Mouse (Mus musculus) adrenal gland, postnatal 25 days (tissue): ENCODE measurements at regions not wholly inside any gene's neighbourhood (a gene's known extent, or its start where the extent isn't known, plus 50 kb on each side); places are given as distances from the start of the nearest gene placed in this dataset.

Experiments used
- DNase-seq: peaks from one replicate; pipeline ENCODE4 v3.0.0; 2021; ENCODE audit warnings: mixed read lengths

GRCm38 (mm10) chr19:20035223-20035622 lies 355.5 kb downstream of the Anxa1 start:
- no peak for DNase-seq

DNA sequence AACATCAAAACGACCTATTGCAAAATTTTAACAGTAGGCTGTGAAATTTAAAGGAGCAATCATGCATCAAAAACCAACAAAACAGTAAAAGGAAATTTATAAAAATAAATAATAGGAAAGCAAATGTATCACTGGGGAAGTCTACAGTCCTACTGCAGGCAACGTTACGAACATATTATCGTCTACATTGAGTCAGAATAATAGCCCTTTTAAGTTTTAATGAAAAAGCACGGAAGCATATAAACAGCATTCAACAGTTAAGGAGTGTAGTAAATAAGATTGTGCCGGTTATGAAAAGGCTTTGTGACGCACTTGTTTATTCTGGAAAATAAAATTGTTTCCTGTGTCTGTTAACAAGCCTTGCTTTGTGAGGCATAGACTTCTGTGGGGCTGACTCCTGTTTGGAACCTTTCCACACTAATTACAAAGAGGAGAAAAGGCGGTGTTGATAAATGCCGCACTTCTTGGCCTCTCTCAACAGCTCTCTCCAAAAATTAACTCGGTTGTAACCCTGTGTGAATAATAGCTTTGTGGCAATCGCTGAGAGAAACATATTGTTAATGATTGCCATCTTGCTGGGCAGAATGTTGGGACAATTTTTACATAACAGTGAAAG lies 363.0 kb downstream of the Anxa1 start:
- no peak for DNase-seq

DNA sequence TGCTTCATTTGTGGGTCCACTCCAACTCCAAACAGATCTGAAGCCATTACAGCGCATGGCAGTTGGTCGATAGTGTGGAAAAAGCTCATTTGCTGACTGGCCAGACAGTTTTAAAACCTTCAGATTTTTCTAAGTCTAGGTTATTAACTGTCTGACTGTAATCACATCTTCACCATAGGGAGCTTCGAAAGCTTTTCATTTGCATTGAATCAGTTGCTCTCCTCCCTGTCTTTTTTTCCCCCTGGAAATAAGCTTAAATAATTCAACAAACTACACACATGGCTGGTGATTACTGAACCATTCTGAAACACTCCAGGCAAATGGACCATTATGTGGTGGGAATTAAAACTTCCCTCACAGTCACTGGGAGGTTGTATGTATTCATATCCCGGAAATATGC lies 376.6 kb downstream of the Anxa1 start:
- DNase-seq: no peak

GRCm38 (mm10) chr19:20009801-20010441 lies 380.8 kb downstream of the Anxa1 start:
- DNase-seq: no peak

DNA sequence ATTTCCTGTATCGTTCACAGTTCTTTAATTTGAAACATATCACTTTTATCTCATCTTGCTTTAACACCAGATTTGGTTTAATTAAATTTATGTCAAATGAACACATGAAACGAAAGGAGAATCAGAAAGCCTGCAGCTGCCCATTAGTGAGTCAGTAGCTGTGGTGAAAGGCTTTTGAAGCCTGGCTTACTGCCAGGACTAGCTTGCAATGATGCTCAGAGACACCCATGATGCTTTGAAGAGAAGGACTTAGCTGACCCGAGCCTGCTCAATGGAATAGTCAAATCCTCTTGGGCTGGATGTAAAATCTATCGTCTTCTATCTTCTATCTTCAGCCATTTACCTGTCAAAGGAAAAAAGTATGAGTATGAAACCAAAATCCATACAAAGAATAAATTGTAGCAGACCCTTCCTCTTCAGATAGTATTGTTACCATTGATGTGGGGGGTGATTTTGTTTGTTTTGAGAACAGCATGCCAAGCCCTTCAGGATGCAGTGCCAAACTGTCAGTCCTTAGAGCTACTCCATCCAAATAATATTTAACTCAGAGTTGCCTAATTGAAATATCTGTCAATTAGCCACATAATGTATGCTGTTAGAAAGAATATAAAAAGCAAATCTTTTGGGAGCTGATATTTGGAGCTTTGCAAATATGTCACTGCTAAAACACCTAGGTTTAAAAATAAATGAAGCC lies 384.7 kb downstream of the Anxa1 start:
- no peak for DNase-seq

DNA sequence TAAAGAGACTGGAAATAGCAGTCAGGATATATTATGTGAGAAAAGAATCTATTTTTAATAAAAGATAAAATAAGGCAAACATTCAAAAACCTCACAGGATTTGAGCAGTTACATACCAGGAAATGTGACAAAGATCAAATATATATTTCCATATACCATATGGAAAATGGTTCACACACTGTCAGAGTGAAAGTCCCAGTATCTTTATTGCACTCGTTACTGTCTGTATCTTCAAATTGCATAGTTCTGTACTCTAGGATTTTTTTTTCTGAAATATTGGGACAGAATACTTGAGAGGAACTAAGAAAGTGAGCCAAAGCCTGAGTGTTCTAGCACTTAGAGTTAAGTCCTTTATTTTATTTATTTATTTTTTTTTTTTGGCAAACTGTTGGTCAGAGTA lies 403.5 kb downstream of the Anxa1 start:
- no peak for DNase-seq

DNA sequence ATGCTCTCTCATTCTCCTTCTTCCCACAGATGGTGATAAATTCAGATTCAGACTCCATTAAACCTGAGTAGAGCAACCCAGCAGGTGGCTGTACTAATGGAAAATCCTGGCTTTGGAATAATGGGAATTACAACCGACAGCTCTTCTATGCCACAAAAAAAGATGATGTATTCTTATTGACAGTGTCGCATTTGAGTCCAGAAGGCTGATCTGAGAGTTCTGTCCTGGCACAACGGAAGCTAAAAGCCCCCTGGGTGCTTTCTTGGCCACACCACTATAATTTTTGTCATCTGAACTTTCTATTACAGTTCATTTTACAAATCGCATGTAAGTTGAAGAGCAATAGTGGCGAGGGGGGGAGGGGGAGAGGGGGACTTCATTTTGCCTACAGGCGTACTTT lies 411.9 kb downstream of the Anxa1 start:
- DNase-seq: no peak

DNA sequence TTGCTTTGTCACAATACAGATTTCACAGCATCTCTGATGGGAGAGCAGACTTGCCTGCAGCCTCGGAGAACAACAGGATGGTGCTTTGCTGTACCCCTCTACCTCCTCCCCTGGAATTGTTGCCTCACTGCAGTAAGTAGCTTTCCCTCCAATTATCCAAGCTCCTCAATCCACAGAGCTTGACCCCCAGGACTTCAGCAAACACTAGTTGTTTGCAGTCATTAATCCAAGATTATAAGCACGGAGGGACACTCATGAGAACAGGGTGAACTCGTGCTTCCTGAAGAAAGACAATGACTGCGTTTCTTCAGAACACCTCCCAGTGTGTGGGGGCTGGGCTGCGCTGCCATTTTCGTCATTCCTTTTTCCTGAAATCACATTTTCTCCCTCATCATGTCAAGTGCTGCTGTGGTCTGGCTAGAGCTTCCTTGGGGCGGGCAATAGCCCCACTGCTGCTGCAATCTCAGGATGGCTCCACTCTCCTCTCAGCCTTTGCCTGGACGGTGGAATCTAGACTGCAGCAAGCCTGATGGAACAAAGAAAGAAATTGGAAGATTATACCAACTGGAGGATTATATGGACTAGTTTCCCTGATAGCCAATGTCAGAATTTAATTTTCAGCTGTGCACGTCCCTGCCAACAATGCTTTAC lies 413.0 kb downstream of the Anxa1 start:
- no peak for DNase-seq

DNA sequence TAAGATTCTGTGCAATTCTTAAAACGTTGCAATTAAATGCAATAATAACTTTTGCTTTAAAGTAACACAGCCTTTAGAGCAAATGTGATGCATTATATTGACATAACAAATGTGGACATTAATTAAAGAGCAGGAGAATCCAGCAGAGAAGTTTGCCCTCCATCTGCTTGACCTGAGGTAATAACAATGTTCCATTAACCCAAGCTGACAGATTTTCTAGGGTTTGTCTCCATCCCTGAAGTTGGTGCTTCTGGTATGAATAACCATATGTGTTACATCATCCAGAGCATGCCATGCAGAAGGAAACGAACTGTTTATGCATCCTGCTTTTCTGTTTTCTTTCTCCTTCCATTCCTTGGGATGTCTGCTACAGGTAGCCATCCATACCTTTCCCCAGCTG lies 414.0 kb downstream of the Anxa1 start:
- no peak for DNase-seq

- DNase-seq: no peak
Measured at GRCm38 (mm10) chr19:19969780-19970512, 420.8 kb downstream of the Anxa1 start.

DNA sequence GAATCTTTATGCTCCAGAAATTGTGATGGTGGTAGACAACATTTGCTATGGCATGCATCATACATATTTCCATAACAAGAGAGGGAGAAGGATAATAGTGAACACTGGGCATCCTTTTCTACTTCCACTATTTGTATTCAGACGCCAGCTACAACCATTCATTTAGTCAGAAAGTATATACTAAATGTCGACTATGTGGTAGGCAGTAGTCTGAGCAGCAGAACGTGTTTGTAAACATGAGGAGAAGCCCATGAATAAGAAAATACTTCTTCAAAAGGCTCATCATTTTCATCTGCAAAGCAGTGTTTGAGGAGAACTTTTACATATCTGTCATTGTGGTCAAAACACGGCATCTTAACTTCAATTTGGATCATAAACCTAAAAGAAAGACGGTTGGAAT lies 421.4 kb downstream of the Anxa1 start:
- no peak for DNase-seq

DNA sequence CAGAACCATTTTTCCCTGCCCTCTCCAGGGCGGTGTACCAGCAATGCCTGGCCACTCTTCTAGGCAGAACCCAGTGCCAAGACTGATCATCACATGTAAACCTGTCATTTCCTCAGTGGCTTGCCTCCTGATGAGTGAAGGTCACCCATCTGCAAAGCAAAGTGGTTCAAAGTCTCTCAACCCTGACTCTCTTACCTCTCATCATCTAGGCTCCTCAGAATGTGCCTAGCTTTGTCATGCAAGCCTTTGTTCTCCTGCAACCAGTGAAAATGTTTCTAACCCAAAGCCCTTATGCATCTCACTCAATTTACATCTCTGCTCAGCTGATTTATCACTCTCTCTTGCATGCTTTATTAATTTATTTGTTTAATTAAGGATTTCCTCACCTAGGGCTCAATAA lies 445.5 kb downstream of the Anxa1 start:
- DNase-seq: no peak

GRCm38 (mm10) chr19:19942697-19943096 lies 448.0 kb downstream of the Anxa1 start:
- no peak for DNase-seq

DNA sequence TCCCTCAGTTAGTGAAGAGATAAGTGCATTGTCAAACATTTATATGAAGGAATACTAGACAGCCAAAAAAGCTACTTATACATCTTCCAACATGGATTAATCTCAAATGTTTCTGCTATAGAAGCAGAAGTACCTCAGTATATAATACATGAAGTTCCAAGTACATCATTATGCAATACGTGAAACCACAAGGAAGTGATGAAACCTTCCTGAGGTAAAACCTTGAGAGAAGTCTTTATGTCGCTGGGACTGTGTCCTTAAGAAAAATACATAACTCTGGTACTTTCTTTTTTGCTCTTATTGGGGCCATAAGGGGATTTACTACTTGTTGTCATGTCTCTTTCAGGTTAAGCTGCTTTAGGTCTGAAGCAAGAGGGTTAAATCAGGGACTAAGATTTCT lies 469.6 kb downstream of the Anxa1 start:
- DNase-seq: no peak

GRCm38 (mm10) chr19:19885933-19886710 lies 504.6 kb downstream of the Anxa1 start:
- no peak for DNase-seq

- no peak for DNase-seq
Measured at GRCm38 (mm10) chr19:19880895-19881294, 509.8 kb downstream of the Anxa1 start.

DNA sequence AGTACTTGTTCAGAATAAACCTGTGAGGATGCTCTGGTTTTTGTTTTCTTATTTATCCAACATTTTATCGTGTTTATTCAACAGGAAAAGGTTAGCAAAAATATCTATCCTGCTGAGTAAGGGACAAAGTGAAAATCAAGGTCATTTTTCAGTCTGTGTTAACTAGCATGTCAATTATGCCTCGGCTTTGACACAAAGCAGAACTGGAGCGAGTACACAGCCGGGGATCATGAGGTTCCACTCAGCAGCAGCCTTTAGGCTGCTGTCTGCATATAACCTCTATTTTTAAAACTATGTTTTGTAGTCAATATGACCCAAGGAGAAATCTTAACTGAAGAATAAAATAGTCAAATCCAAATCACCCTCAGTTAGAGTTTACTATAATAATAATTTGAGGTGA lies 542.6 kb downstream of the Anxa1 start:
- no peak for DNase-seq

DNA sequence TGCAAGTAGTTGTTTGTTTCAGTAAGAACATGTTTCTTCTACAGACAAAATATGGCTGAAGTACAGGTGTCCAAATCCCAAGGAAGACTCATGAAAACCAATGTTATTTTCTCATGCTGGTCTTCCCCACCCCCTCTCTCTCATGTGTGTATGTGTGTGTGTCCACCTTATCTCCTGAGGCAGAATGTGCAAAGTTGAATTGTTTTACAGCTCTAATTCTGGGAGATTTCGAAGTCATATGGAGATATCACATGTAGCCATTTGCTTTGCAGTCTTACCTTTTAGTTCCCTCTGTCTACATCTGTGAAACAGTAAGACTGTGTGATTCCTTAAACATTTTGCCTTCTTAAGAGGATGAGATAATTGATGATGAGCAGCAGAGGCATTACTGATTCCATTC lies 582.8 kb downstream of the Anxa1 start:
- no peak for DNase-seq

DNA sequence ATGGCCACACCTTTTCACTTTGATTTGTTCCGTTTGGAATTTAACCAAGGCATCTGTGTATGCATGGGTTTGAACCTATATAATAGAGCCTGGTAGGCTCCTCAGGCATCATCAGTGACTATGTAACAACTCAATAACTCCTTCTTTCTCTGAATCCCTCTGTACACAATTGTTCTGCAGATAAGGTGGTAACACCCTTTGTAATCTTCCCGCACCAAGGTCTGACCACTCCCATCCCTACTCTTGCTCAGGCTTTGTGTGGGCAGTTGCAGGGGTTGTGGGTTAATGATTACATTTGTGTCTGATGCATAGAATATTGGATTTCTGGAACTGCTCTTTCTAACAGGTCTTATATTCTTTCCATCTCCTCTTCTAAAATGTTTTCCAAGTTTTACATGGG lies 596.9 kb downstream of the Anxa1 start:
- no peak for DNase-seq

GRCm38 (mm10) chr19:19783507-19783906 lies 607.2 kb downstream of the Anxa1 start:
- peak; percentile 65 for DNase-seq

DNA sequence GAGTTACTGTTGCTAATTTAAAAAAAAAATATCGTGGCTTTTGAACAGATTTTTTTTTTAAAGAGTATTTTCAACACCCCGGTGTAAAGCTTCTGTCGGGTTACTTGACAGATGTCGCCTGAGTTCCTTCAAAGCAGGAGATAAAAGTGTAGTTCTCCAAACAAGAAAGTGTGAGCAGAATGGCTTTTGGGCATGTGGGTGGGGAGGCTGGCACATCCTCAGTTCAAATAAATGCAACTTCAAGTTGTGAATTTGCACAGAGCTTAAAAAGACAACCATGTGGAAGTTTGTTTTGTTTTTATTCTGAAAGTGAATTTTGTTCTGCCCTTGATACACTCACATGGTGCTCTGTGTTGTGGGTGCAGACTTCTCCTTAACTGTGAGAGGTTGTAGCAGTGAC lies 612.9 kb downstream of the Anxa1 start:
- DNase-seq: no peak

- no peak for DNase-seq
Measured at GRCm38 (mm10) chr19:19770990-19771389, 619.8 kb downstream of the Anxa1 start.
